Mouse (Mus musculus) right cerebral cortex, postnatal 10 days (tissue): ENCODE measurements around the gene Ube2i.

ENCODE experiments used
- DNase-seq, 2 experiments: peaks; one replicate each; pipeline ENCODE4 v3.0.0; 2021; ENCODE audit warnings: low spot score in 2 of 2

Gene Ube2i

DNA sequence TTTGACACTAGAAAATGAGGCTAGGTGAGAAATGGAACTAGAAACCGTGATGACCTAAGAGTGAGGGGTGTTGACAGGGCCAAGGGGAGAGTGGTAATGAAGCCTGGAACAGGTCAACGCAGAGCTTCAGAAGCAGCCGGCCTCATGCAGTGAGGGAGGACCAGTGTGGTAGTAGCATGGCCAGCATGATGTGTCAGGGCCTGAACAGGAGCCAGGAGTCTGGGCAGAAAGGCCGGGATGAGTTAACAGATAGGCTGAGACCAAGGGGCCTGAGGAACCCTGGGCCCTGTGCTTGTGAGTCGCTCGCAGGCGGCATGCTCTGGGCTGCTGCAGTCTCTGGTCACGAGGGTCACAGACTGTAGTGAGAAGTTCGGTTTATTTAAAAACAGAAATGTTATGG lies 55.5 kb downstream of the Ube2i start:
- no peak for DNase-seq

DNA sequence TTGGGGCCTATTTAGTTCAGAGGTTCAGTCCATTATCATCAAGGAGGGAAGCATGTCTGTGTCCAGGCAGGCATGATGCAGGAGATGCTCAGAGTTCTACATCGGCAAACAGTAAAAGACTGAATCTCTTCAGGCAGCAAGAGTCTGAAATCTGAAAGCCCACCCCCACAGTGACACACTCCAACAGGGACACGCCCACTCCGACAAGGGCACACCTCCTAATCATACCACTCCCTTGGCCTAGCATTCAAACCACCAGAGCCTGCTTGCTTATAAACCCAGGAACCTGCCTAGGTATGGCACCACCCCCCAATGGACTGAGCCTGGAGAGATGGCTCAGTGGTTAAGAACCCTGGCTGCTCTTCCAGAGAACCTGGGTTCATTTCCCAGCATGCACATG lies 59.0 kb downstream of the Ube2i start:
- DNase-seq: no peak
